Mouse (Mus musculus) MEL (cell line): ENCODE measurements around the gene Fbxw8. TPM values are rescaled to one million over a fixed set of nuclear protein-coding genes. Genes with fewer than 3 reads are reported as not detected.

ENCODE experiments used
- DNase-seq: peaks from one replicate; pipeline ENCODE4 v3.0.0; 2011; ENCODE audit warnings: low read depth, low spot score
- H3K27ac ChIP-seq: 2 replicates; pipeline ENCODE4 v1.5.1; 2012; ENCODE audit warnings: low read depth, mild to moderate bottlenecking, control low read depth, low read length, moderate library complexity; ENCODE audit not compliant: control insufficient read depth
- H3K27me3 ChIP-seq, 2 experiments: fragments of 150-350 bp in 1 of 2; sonication (generic) in 1 of 2; 2 replicates each; pipeline ENCODE4 v1.6.1; 2012; ENCODE audit warnings: low read length in 2 of 2, mild to moderate bottlenecking in 2 of 2, improper control_type of control experiment in 1 of 2, moderate library complexity in 1 of 2; ENCODE audit not compliant: insufficient read depth in 2 of 2, control insufficient read depth in 1 of 2
- H3K36me3 ChIP-seq, 2 experiments: 2 replicates each; pipeline ENCODE4 v1.6.1; 2012 to 2014; ENCODE audit warnings: low read length in 2 of 2, improper control_type of control experiment in 1 of 2, inconsistent platforms in 1 of 2, mild to moderate bottlenecking in 1 of 2; ENCODE audit not compliant: insufficient read depth in 2 of 2, control insufficient read depth in 1 of 2
- H3K4me1 ChIP-seq, 2 experiments: fragments of 150-350 bp in 1 of 2; sonication (generic) in 1 of 2; 2 replicates each; pipeline ENCODE4 v1.6.1; 2012; ENCODE audit warnings: low read length in 2 of 2, improper control_type of control experiment in 1 of 2, mild to moderate bottlenecking in 1 of 2; ENCODE audit not compliant: insufficient read depth in 2 of 2, control insufficient read depth in 1 of 2
- H3K4me3 ChIP-seq, 2 experiments: fragments of 150-350 bp in 1 of 2; sonication (generic) in 1 of 2; 2 replicates each; pipeline ENCODE4 v1.5.1; 2012; ENCODE audit warnings: low read depth in 2 of 2, low read length in 2 of 2, mild to moderate bottlenecking in 2 of 2, moderate library complexity in 2 of 2, control low read depth in 1 of 2, improper control_type of control experiment in 1 of 2; ENCODE audit not compliant: control insufficient read depth in 1 of 2, insufficient read depth in 1 of 2
- H3K79me2 ChIP-seq: 2 replicates; pipeline ENCODE4 v1.6.1; 2012; ENCODE audit warnings: mild to moderate bottlenecking, low read length, moderate library complexity; ENCODE audit not compliant: control insufficient read depth, poor library complexity, insufficient read depth
- H3K9ac ChIP-seq: 2 replicates; pipeline ENCODE4 v1.6.1; 2012; ENCODE audit warnings: low read depth, mild to moderate bottlenecking, control low read depth, low read length, moderate library complexity; ENCODE audit not compliant: control insufficient read depth, poor library complexity, severe bottlenecking
- H3K9me3 ChIP-seq: fragments of 150-350 bp; sonication (generic); replicated peaks from 2 replicates; pipeline ENCODE4 v1.6.1; 2012; ENCODE audit warnings: mild to moderate bottlenecking, low read length, improper control_type of control experiment, moderate library complexity; ENCODE audit not compliant: insufficient read depth
- BHLHE40 ChIP-seq: IDR thresholded peaks from 2 replicates; pipeline ENCODE4 v1.6.1; 2012; ENCODE audit warnings: low read depth, mild to moderate bottlenecking, inconsistent platforms, low read length, improper control_type of control experiment, borderline replicate concordance
- CHD1 ChIP-seq: IDR thresholded peaks from 2 replicates; pipeline ENCODE4 v1.6.1; 2012; ENCODE audit warnings: low read depth, mild to moderate bottlenecking, inconsistent platforms, low read length, improper control_type of control experiment
- CHD2 ChIP-seq: IDR thresholded peaks from 2 replicates; pipeline ENCODE4 v1.6.1; 2011; ENCODE audit warnings: low read length, improper control_type of control experiment
- E2F4 ChIP-seq: IDR thresholded peaks from 2 replicates; pipeline ENCODE4 v1.6.1; 2011; ENCODE audit warnings: low read depth, low read length, improper control_type of control experiment, borderline replicate concordance
- ELF1 ChIP-seq: IDR thresholded peaks from 2 replicates; pipeline ENCODE4 v1.6.1; 2014; ENCODE audit warnings: low read depth, mild to moderate bottlenecking, inconsistent platforms, low read length, improper control_type of control experiment, moderate library complexity
- ETS1 ChIP-seq: IDR thresholded peaks from 2 replicates; pipeline ENCODE4 v1.6.1; 2012; ENCODE audit warnings: low read depth, mild to moderate bottlenecking, inconsistent platforms, low read length, improper control_type of control experiment, moderate library complexity
- GABPA ChIP-seq: IDR thresholded peaks from 2 replicates; pipeline ENCODE4 v1.6.1; 2012; ENCODE audit warnings: low read depth, mild to moderate bottlenecking, inconsistent platforms, low read length, improper control_type of control experiment, moderate library complexity
- GATA1 ChIP-seq: IDR thresholded peaks from 2 replicates; pipeline ENCODE4 v1.6.1; 2011; ENCODE audit warnings: low read depth, low read length, improper control_type of control experiment
- JUND ChIP-seq: IDR thresholded peaks from 2 replicates; pipeline ENCODE4 v1.6.1; 2011; ENCODE audit warnings: low read depth, mild to moderate bottlenecking, improper control_type of control experiment, low read length
- MAFK ChIP-seq: IDR thresholded peaks from 2 replicates; pipeline ENCODE4 v1.6.1; 2011; ENCODE audit warnings: low read depth, mild to moderate bottlenecking, low read length, improper control_type of control experiment, borderline replicate concordance
- MAX ChIP-seq: IDR thresholded peaks from 2 replicates; pipeline ENCODE4 v1.6.1; 2011; ENCODE audit warnings: low read length, improper control_type of control experiment
- NELFE ChIP-seq: IDR thresholded peaks from 2 replicates; pipeline ENCODE4 v1.6.1; 2011; ENCODE audit warnings: low read depth, low read length, improper control_type of control experiment
- NRF1 ChIP-seq: IDR thresholded peaks from 2 replicates; pipeline ENCODE4 v1.6.1; 2014; ENCODE audit warnings: low read depth, mild to moderate bottlenecking, inconsistent platforms, low read length, improper control_type of control experiment, moderate library complexity; ENCODE audit not compliant: poor library complexity, insufficient read depth, severe bottlenecking
- POLR2A ChIP-seq, 2 experiments: IDR thresholded peaks; 2 replicates each; pipeline ENCODE4 v1.6.1; 2011 to 2012; ENCODE audit warnings: low read length in 2 of 2, mild to moderate bottlenecking in 2 of 2, control low read depth in 1 of 2, improper control_type of control experiment in 1 of 2, low read depth in 1 of 2, moderate library complexity in 1 of 2; ENCODE audit not compliant: control insufficient read depth in 1 of 2, insufficient read depth in 1 of 2, poor library complexity in 1 of 2
- POLR2AphosphoS5 ChIP-seq: IDR thresholded peaks from 2 replicates; pipeline ENCODE4 v1.6.1; 2012; ENCODE audit warnings: low read depth, borderline replicate concordance, mild to moderate bottlenecking, inconsistent platforms, low read length, moderate library complexity, mixed read lengths
- RAD21 ChIP-seq: IDR thresholded peaks from 2 replicates; pipeline ENCODE4 v1.6.1; 2011; ENCODE audit warnings: mild to moderate bottlenecking, low read depth, low read length, improper control_type of control experiment
- RCOR1 ChIP-seq: IDR thresholded peaks from 2 replicates; pipeline ENCODE4 v1.6.1; 2012; ENCODE audit warnings: low read depth, mild to moderate bottlenecking, inconsistent platforms, low read length, improper control_type of control experiment
- SIN3A ChIP-seq: IDR thresholded peaks from 2 replicates; pipeline ENCODE4 v1.6.1; 2012; ENCODE audit warnings: low read length, improper control_type of control experiment, inconsistent platforms
- TAL1 ChIP-seq: IDR thresholded peaks from 2 replicates; pipeline ENCODE4 v1.6.1; 2012; ENCODE audit warnings: mild to moderate bottlenecking, inconsistent platforms, low read length, moderate library complexity, mixed read lengths
- TBP ChIP-seq: IDR thresholded peaks from 2 replicates; pipeline ENCODE4 v1.8.0; 2011; ENCODE audit warnings: low read depth, low read length, improper control_type of control experiment
- TCF12 ChIP-seq: IDR thresholded peaks from 2 replicates; pipeline ENCODE4 v1.6.1; 2014; ENCODE audit warnings: low read depth, mild to moderate bottlenecking, inconsistent platforms, low read length, improper control_type of control experiment, moderate library complexity
- USF1 ChIP-seq: IDR thresholded peaks from 2 replicates; pipeline ENCODE4 v1.6.1; 2014; ENCODE audit warnings: low read depth, mild to moderate bottlenecking, inconsistent platforms, low read length, improper control_type of control experiment, moderate library complexity
- ZKSCAN1 ChIP-seq: IDR thresholded peaks from 2 replicates; pipeline ENCODE4 v1.6.1; 2012; ENCODE audit warnings: low read depth, mild to moderate bottlenecking, inconsistent platforms, low read length, improper control_type of control experiment, moderate library complexity
- ZMIZ1 ChIP-seq: IDR thresholded peaks from 2 replicates; pipeline ENCODE4 v1.6.1; 2012; ENCODE audit warnings: low read depth, mild to moderate bottlenecking, inconsistent platforms, low read length, improper control_type of control experiment, moderate library complexity
- ZNF384 ChIP-seq: IDR thresholded peaks from 2 replicates; pipeline ENCODE4 v1.6.1; 2012; ENCODE audit warnings: low read depth, mild to moderate bottlenecking, inconsistent platforms, low read length, improper control_type of control experiment
- polyA plus RNA-seq, 2 experiments: library from polyadenylated mRNA; stranded (reverse) in 1 of 2; unstranded in 1 of 2; fragments of >175 nt in 1 of 2; fragments of >200 nt in 1 of 2; gene quantifications; 2 replicates each; pipeline versions ENCODE4 v1.2.1 to v1.2.4; 2012; ENCODE audit warnings: low replicate concordance in 2 of 2, low read depth in 1 of 2; ENCODE audit not compliant: insufficient read length in 2 of 2, insufficient read depth in 1 of 2, missing spikeins in 1 of 2
- total RNA-seq: library from RNA; depleted of rRNA; stranded (reverse); fragments of 300-350 nt; gene quantifications from 2 replicates; pipeline ENCODE4 v1.2.3, GENCODE M21; 2012

The Fbxw8 gene
- total and polyA plus RNA-seq, 3 experiments = 49.9 to 57.4 (median 52.5) TPM

- H3K27me3 ChIP-seq = no peaks in the 10 kb centered on the region
These were observed 124.2 kb downstream of the Fbxw8 start for GRCm38 (mm10) chr5:118031059-118031458.

DNA sequence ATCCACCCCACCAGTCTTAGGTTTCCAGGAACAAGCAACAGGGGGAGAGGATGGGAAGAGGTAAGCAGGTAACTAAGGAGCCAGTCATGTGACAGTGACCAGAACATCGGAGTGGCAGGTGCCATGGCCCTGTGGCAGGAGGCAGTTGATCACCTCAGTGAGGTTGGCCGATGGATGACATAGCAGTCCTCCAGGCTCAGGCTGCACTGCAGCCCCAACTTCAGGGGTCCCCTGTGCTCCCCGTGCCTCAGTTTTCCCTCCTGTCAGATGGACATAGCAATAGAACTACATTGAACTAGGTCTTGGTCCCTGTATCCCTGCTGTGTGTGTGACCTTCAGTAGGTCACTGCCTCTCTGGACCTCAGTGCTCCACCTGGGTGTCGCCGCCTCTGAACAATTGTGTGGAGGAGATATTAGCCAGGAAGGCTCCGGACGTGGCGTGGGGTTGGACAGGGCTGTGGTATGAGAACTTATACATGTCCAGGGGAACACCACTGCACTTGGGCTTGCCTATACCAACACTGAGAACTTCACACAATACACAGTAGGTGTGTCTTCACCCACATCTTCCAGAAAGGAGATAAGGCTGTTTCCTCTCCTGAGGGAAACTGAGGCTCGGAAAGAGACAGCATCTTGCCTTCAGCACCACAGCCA lies 125.1 kb downstream of the Fbxw8 start:
- no peaks in the 10 kb centered on the region for H3K27me3 ChIP-seq
- no peak overlapping the region for H3K9ac ChIP-seq
- no peaks in the 10 kb centered on the region for H3K4me1 ChIP-seq
- H3K36me3 ChIP-seq = no peaks in the 10 kb centered on the region
- H3K27ac ChIP-seq = no peak overlapping the region
- no peak overlapping the region for H3K4me3 ChIP-seq
- H3K79me2 ChIP-seq = no peaks in the 10 kb centered on the region
- no peak for TF ChIP-seq POLR2A (IDR thresholded peaks at IDR 0.05; ENCODE audit: control insufficient read depth in 1 of 2, insufficient read depth in 1 of 2, low read depth in 1 of 2, low read length in 2 of 2, poor library complexity in 1 of 2)
- no peak for TF ChIP-seq NRF1
- no peak for TF ChIP-seq USF1
- no peak for TF ChIP-seq ETS1
- no peak for TF ChIP-seq MAX
- TF ChIP-seq CHD2 = no peak
- no peak for TF ChIP-seq SIN3A
- no peak for DNase-seq
- no peaks in the 10 kb centered on the region for H3K9me3 ChIP-seq

More at GRCm38 (mm10) chr5:118031059-118031458, 124.2 kb downstream of the Fbxw8 start:
- Histone ChIP-seq H3K4me1 (no peaks in the 10 kb centered on the region), H3K4me3 (no peak overlapping the region), H3K9ac (no peak overlapping the region), H3K9me3 (no peaks in the 10 kb centered on the region), H3K36me3 (no peaks in the 10 kb centered on the region), H3K79me2 (no peaks in the 10 kb centered on the region), H3K27ac (no peak overlapping the region)
- no peak for DNase-seq
- no peak for TF ChIP-seq BHLHE40
- no peak for TF ChIP-seq NELFE
- TF ChIP-seq CHD1 = no peak
- no peak for TF ChIP-seq MAX
- no peak for TF ChIP-seq RCOR1
- TF ChIP-seq ELF1 = no peak
- no peak for TF ChIP-seq JUND
- no peak for TF ChIP-seq GABPA
- no peak for TF ChIP-seq ZMIZ1
- no peak for TF ChIP-seq TBP
- TF ChIP-seq RAD21 = no peak
- TF ChIP-seq E2F4 = no peak
- TF ChIP-seq GATA1 = no peak
- TF ChIP-seq MAFK = no peak
- no peak for TF ChIP-seq TAL1
- no peak for TF ChIP-seq POLR2AphosphoS5
- no peak for TF ChIP-seq ZKSCAN1
- no peak for TF ChIP-seq TCF12
- no peak for TF ChIP-seq ZNF384
- TF ChIP-seq ETS1 = no peak
